Comparison of ENCODE assay signal across 9 mouse cellular contexts in genomic region chr16:81175302-81175943, GRCm38 (mm10). TPM values are rescaled to one million over a fixed set of nuclear protein-coding genes. Genes with fewer than 3 reads are reported as not detected.
A peak's percentile ranks its signal among the peaks of the same experiment; 100 is the strongest.
DNase-seq lines count a peak whose midpoint lies in the region; ATAC-seq and TF ChIP-seq lines count a peak whose summit lies in the region.
"Had no signal": no experiment of that assay in that cellular context is flagged by ENCODE, and none has a peak within 500 bp of the region (broad histone marks: within the 10 kb centered on the region; RNA-seq: fewer than 3 reads in every experiment).

No protein-coding gene starts in this region.

- no peaks in the 10 kb centered on the region for H3K27me3 ChIP-seq in liver, adult 2 months (ENCODE audit: control insufficient read depth, insufficient read depth, low read length)
- no peaks in the 10 kb centered on the region for H3K27me3 ChIP-seq in liver, embryonic 12.5 days (replicated peaks)
- H3K27me3 ChIP-seq in heart, embryonic 10.5 days (ENCODE audit: insufficient read depth, poor library complexity, severe bottlenecking), result no peaks in the 10 kb centered on the region

- ATAC-seq in liver, embryonic 12.5 days, result no peak
- ATAC-seq in granulocyte monocyte progenitor cell, adult 5-6 weeks (replicated peaks; ENCODE audit: poor library complexity, severe bottlenecking), result no peak

- no peak overlapping the region for H3K27ac ChIP-seq in liver, adult 2 months (replicated peaks; ENCODE audit: insufficient read depth, low read depth, low read length)
- no peak overlapping the region for H3K27ac ChIP-seq in liver, embryonic 12.5 days
- H3K27ac ChIP-seq in heart, embryonic 10.5 days, result no peak overlapping the region

- no peak overlapping the region for H3K9ac ChIP-seq in liver, adult 2 months (ENCODE audit: low read depth, low read length)
- no peak overlapping the region for H3K9ac ChIP-seq in liver, embryonic 12.5 days

- no peaks in the 10 kb centered on the region for H3K79me2 ChIP-seq in liver, adult 2 months (ENCODE audit: control insufficient read depth, insufficient read depth, low read length)

- peak; percentile 51; the same call in 1 of the 2 replicates for TF ChIP-seq CTCF in liver, adult 2 months (IDR thresholded peaks at IDR 0.05; ENCODE audit: low read depth, low read length)

- no peaks in the 10 kb centered on the region for H3K4me1 ChIP-seq in liver, adult 2 months (ENCODE audit: control insufficient read depth, insufficient read depth, low read length)
- H3K4me1 ChIP-seq in liver, embryonic 12.5 days, result no peaks in the 10 kb centered on the region
- H3K4me1 ChIP-seq in heart, embryonic 10.5 days, result no peaks in the 10 kb centered on the region

- peak; percentile 79 for DNase-seq in liver, adult 2 months (ENCODE audit: extremely low read depth, low read depth, low spot score)
- peak; percentile 39 for DNase-seq in adrenal gland, postnatal 25 days
- peak; percentile 54 to 83 for DNase-seq in frontal cortex, adult 2 months (ENCODE audit: extremely low spot score in 1 of 2, low spot score in 1 of 2)
- DNase-seq in layer of hippocampus, adult 18-20 months (ENCODE audit: low spot score in 2 of 2), result peak; percentile 70 to 83
- DNase-seq in mesoderm, embryonic 11.5 days (ENCODE audit: low read depth, low spot score), result peak; percentile 39
- no peak for DNase-seq in heart, embryonic 10.5 days (ENCODE audit: low spot score)

- H3K4me3 ChIP-seq in liver, adult 2 months (ENCODE audit: insufficient read depth, low read depth, low read length), result no peak overlapping the region
- H3K4me3 ChIP-seq in liver, embryonic 12.5 days, result no peak overlapping the region
- H3K4me3 ChIP-seq in heart, embryonic 10.5 days, result no peak overlapping the region
- H3K4me3 ChIP-seq: erythroblast, embryonic 14.5 days had no signal

- H3K9me3 ChIP-seq in liver, embryonic 12.5 days (replicated peaks), result no peaks in the 10 kb centered on the region
- no peaks in the 10 kb centered on the region for H3K9me3 ChIP-seq in heart, embryonic 10.5 days

- H3K4me2 ChIP-seq in liver, embryonic 12.5 days, result no peak overlapping the region

- WGBS in liver, adult 2 months, result 41% methylated on average over 8 of the region's 8 CpGs
- 49% methylated on average over 8 of the region's 8 CpGs for WGBS in liver, embryonic 12.5 days (ENCODE audit: insufficient replicate concordance)
- 55% methylated on average over 8 of the region's 8 CpGs for WGBS in heart, embryonic 10.5 days

- no peaks in the 10 kb centered on the region for H3K36me3 ChIP-seq in liver, adult 2 months (ENCODE audit: control insufficient read depth, insufficient read depth, low read length)
- H3K36me3 ChIP-seq in liver, embryonic 12.5 days, result no peaks in the 10 kb centered on the region
- no peaks in the 10 kb centered on the region for H3K36me3 ChIP-seq in heart, embryonic 10.5 days

- no peak for TF ChIP-seq POLR2A in liver, adult 2 months (IDR thresholded peaks at IDR 0.05; ENCODE audit: extremely low read depth, insufficient read depth, low read length)

RNA-seq across cellular contexts. Expression of gene Ncam2, which starts 25.1 kb away (rescaled TPM):
- 1.1 and 2.8 TPM in 2 replicates for total RNA-seq in liver, adult 2 months (2014; rRNA removed)
- 0.09 and 0.21 TPM in 2 replicates for polyA plus RNA-seq in liver, adult 2 months (2012; rRNA removed)
- 0.07 and 0.14 TPM in 2 replicates for polyA plus RNA-seq in liver, embryonic 12.5 days (2016; fragmentation: Nextera tagmentation; extraction: Ambion mirVana)
- total RNA-seq in adrenal gland, postnatal 25 days (2021), result 0.90 and 1.7 TPM in 2 replicates
- polyA plus RNA-seq in frontal cortex, adult 2 months (2012; rRNA removed), result 15.8 and 19.6 TPM in 2 replicates
- total RNA-seq in layer of hippocampus, adult 18-20 months (2021), result 10 to 100 TPM; 47.1 to 49.1 TPM
- not detected in 2 replicates for total RNA-seq in granulocyte monocyte progenitor cell, adult 5-6 weeks (2014; fragmentation: Nextera tagmentation)
- not detected in 2 replicates for total RNA-seq in granulocyte monocyte progenitor cell, adult 5-6 weeks (2017)
- polyA plus RNA-seq in heart, embryonic 10.5 days (2016; fragmentation: Nextera tagmentation; extraction: Ambion mirVana), result 0.07 and 0.09 TPM in 2 replicates
- polyA plus RNA-seq: erythroblast, embryonic 14.5 days had no signal

Comparison
In these comparisons a context has a peak if more than half of its experiments do, and no peak if none do; other contexts are left out.
1. RNA of gene Ncam2, which starts 25.1 kb away (total RNA-seq): 47.1 to 49.1 TPM in layer of hippocampus, adult 18-20 months; 0.90 to 1.7 TPM in adrenal gland, postnatal 25 days, 1.1 to 2.8 TPM in liver, adult 2 months and not detected in granulocyte monocyte progenitor cell, adult 5-6 weeks; every median in the first group is over 10 times any median in the second.